10 mouse cellular contexts compared by ENCODE assay signal in the genomic region with DNA sequence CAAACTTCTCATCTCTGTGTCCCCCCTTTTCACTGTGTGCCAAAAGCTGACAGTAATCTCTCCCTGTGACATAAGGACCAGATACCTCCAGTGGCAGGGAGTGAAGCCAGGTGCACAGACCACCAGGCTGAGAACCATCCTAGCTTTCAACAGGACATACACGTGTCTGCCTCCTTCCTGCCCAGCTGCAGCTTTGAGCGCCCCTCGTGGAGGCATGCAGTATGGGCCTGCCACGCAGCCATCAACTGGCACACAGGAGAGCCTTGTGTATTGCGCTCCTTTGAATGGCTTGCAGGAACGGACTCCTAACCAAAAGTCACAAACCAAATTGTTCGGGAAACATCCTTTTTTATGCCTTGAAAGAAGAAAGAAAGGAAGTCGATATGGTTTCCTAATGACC. TPM values are rescaled to one million over a fixed set of nuclear protein-coding genes. Genes with fewer than 3 reads are reported as not detected.
DNase-seq lines count a peak whose midpoint lies in the region; ATAC-seq lines count a peak whose summit lies in the region.
"Had no signal": no experiment of that assay in that cellular context is flagged by ENCODE, and none has a peak within 500 bp of the region (broad histone marks: within the 10 kb centered on the region; RNA-seq: fewer than 3 reads in every experiment).

No protein-coding gene starts in this region.

- peak; percentile 20 for DNase-seq in ovary, postnatal 36 days (ENCODE audit: low spot score)
- DNase-seq in ovary, postnatal 10 days (ENCODE audit: low spot score), result no peak
- DNase-seq in cerebellum, adult 18-20 months, result peak; percentile 91 to 93
- peak; percentile 85 for DNase-seq in forebrain, embryonic 14.5 days (ENCODE audit: low spot score)
- DNase-seq in layer of hippocampus, adult 18-20 months (ENCODE audit: low spot score in 2 of 2), result peak; percentile 76 to 90
- peak; percentile 81 for DNase-seq in right cerebral cortex, postnatal 4 days
- no peak for DNase-seq in gastrocnemius, adult 8-10 months (ENCODE audit: low spot score in 2 of 2)

- WGBS in forebrain, embryonic 14.5 days, result 5% methylated on average over 8 of the region's 8 CpGs

- no peaks in the 10 kb centered on the region for H3K9me3 ChIP-seq in forebrain, embryonic 14.5 days (replicated peaks; ENCODE audit: control insufficient read depth, low read length)
- H3K9me3 ChIP-seq: embryonic facial prominence, embryonic 12.5 days; liver, embryonic 15.5 days had no signal

- H3K9ac ChIP-seq in forebrain, embryonic 14.5 days (ENCODE audit: low read length), result peak overlapping the region; percentile 90
- H3K9ac ChIP-seq: embryonic facial prominence, embryonic 12.5 days; liver, embryonic 15.5 days had no signal

- no peaks in the 10 kb centered on the region for H3K27me3 ChIP-seq in forebrain, embryonic 14.5 days (replicated peaks; ENCODE audit: control insufficient read depth, insufficient read depth, low read length)

- no peak overlapping the region for H3K27ac ChIP-seq in forebrain, embryonic 14.5 days (ENCODE audit: low read depth, low read length)
- H3K27ac ChIP-seq: embryonic facial prominence, embryonic 12.5 days; liver, embryonic 15.5 days had no signal

- no peaks in the 10 kb centered on the region for H3K36me3 ChIP-seq in forebrain, embryonic 14.5 days (ENCODE audit: control insufficient read depth, insufficient read depth, low read length)
- H3K36me3 ChIP-seq: embryonic facial prominence, embryonic 12.5 days; liver, embryonic 15.5 days had no signal

- H3K4me2 ChIP-seq in forebrain, embryonic 14.5 days (ENCODE audit: low read length), result peak overlapping the region; percentile 80
- H3K4me2 ChIP-seq: embryonic facial prominence, embryonic 12.5 days; liver, embryonic 15.5 days had no signal

- H3K4me3 ChIP-seq in forebrain, embryonic 14.5 days (ENCODE audit: low read depth, low read length), result peak overlapping the region; percentile 72
- H3K4me3 ChIP-seq: embryonic facial prominence, embryonic 12.5 days; liver, embryonic 15.5 days had no signal

- peak; percentile 65 for ATAC-seq in forebrain, embryonic 14.5 days
- ATAC-seq in megakaryocyte progenitor cell, adult 5-6 weeks (replicated peaks; ENCODE audit: poor library complexity), result 0 out of 2 replicates have a peak, but pooled peaks have one; percentile 58

- H3K4me1 ChIP-seq in forebrain, embryonic 14.5 days (ENCODE audit: control insufficient read depth, insufficient read depth, low read length), result peaks cover 24% of the 10 kb centered on the region
- H3K4me1 ChIP-seq: liver, embryonic 15.5 days had no signal

RNA-seq across cellular contexts. Expression of gene Sez6l, which starts 3.1 kb away (rescaled TPM):
- polyA plus RNA-seq in forebrain, embryonic 14.5 days (2014; fragmentation: Nextera tagmentation; extraction: Ambion mirVana), result 22.1 and 27.9 TPM in 2 replicates
- 100 to 1,000 TPM; 226 to 228 TPM for total RNA-seq in layer of hippocampus, adult 18-20 months (2021)
- not detected in 2 replicates for total RNA-seq in megakaryocyte progenitor cell, adult 5-6 weeks (2015)
- total RNA-seq in megakaryocyte progenitor cell, adult 5-6 weeks (2017), result not detected in 2 replicates
- under 1 TPM in 3 of 4 experiments, not detected in 1; 0.04 to 0.19 (median 0.05) TPM for total RNA-seq in gastrocnemius, adult 8-10 months (2022)

Comparison
In these comparisons a context has a peak if more than half of its experiments do, and no peak if none do; other contexts are left out.
1. DNase-seq: peak in ovary, postnatal 36 days (single experiment), cerebellum, adult 18-20 months (2 of 2), forebrain, embryonic 14.5 days (single experiment), layer of hippocampus, adult 18-20 months (2 of 2) and right cerebral cortex, postnatal 4 days (single experiment); none in ovary, postnatal 10 days (single experiment) and gastrocnemius, adult 8-10 months (0 of 2).
2. RNA of gene Sez6l, which starts 3.1 kb away (total RNA-seq): 226 to 228 TPM in layer of hippocampus, adult 18-20 months; 0.04 to 0.19 TPM in gastrocnemius, adult 8-10 months and not detected in megakaryocyte progenitor cell, adult 5-6 weeks; every median in the first group is over 100 times any median in the second.